Mouse (Mus musculus): Measurements from ENCODE around the gene Liph.

- TF ChIP-seq CTCF (IDR thresholded peaks at IDR 0.05; ENCODE audit: extremely low read depth, insufficient read depth, low read length) = no peak
- no peak for TF ChIP-seq POLR2A (IDR thresholded peaks at IDR 0.05; ENCODE audit: extremely low read depth, insufficient read depth, low read length)
These were observed 18.1 kb downstream of the Liph start for GRCm38 (mm10) chr16:21977347-21977746.
